Comparison of ENCODE assay signal across 37 mouse cellular contexts in the genomic region with DNA sequence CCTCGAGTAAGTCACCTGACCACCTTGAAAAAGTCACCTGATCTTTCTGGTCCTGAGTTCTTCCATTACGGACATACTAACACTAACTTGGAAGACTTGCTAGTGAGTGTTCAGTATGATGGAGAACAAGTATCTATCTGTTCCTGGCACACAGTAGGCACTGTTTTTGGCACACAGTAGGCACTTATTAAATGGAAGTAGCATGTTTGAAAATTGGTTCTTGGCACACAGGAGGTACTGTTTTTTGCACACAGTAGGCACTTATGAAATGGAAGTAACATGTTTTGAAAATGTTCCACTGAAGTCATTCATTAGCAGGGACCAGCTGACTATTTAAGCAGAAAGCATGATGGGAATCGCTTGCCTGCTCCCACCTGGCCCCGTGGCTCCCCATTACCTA. TPM values are rescaled to one million over a fixed set of nuclear protein-coding genes. Genes with fewer than 3 reads are reported as not detected.
"Had no signal": no experiment of that assay in that cellular context is flagged by ENCODE, and none has a peak within 500 bp of the region (broad histone marks: within the 10 kb centered on the region; RNA-seq: fewer than 3 reads in every experiment).

No protein-coding gene starts in this region.

- ATAC-seq: hindbrain, embryonic 16.5 days; hindbrain, postnatal 0 days; inflammation-experienced regulatory T-cells, adult 6 months; intestine, embryonic 15.5 days; intestine, embryonic 16.5 days; intestine, postnatal 0 days had no signal

- H3K4me3 ChIP-seq: heart, embryonic 10.5 days; heart, embryonic 12.5 days; heart, embryonic 13.5 days; heart, embryonic 15.5 days; hindbrain, embryonic 10.5 days; hindbrain, embryonic 12.5 days; hindbrain, embryonic 13.5 days; hindbrain, embryonic 15.5 days; intestine, embryonic 15.5 days; kidney, embryonic 15.5 days; layer of hippocampus, adult 2 months had no signal

- H3K36me3 ChIP-seq: heart, embryonic 10.5 days; heart, embryonic 12.5 days; heart, embryonic 13.5 days; heart, embryonic 15.5 days; hindbrain, embryonic 10.5 days; hindbrain, embryonic 12.5 days; hindbrain, embryonic 13.5 days; hindbrain, embryonic 15.5 days; intestine, embryonic 15.5 days; kidney, embryonic 15.5 days had no signal

- H3K27ac ChIP-seq: heart, embryonic 10.5 days; heart, embryonic 13.5 days; heart, embryonic 15.5 days; hindbrain, embryonic 10.5 days; hindbrain, embryonic 12.5 days; hindbrain, embryonic 13.5 days; hindbrain, embryonic 14.5 days; hindbrain, embryonic 15.5 days; hindbrain, postnatal 0 days; intestine, embryonic 15.5 days; kidney, embryonic 15.5 days; kidney, postnatal 0 days; layer of hippocampus, adult 2 months had no signal

- H3K9me3 ChIP-seq: heart, embryonic 10.5 days; heart, embryonic 12.5 days; heart, embryonic 13.5 days; heart, embryonic 15.5 days; hindbrain, embryonic 10.5 days; hindbrain, embryonic 12.5 days; hindbrain, embryonic 13.5 days; hindbrain, embryonic 15.5 days; intestine, embryonic 15.5 days; kidney, embryonic 15.5 days had no signal

- H3K4me1 ChIP-seq: heart, embryonic 10.5 days; heart, embryonic 13.5 days; hindbrain, embryonic 12.5 days; hindbrain, embryonic 13.5 days; hindbrain, embryonic 15.5 days; intestine, embryonic 15.5 days; kidney, embryonic 15.5 days had no signal

- DNase-seq: heart, postnatal 10 days; heart, postnatal 14 days; heart, postnatal 36 days; heart, postnatal 4 days; kidney, adult 11 months; kidney, adult 18-20 months; kidney, adult 2 months; kidney, adult 8-10 months; kidney, adult 9 months; kidney, postnatal 10 days; kidney, postnatal 14 days; kidney, postnatal 25 days; kidney, postnatal 36 days; kidney, postnatal 4 days; layer of hippocampus, adult 9-11 months; layer of hippocampus, postnatal 36 days had no signal

- H3K9ac ChIP-seq: heart, embryonic 12.5 days; heart, embryonic 13.5 days; heart, embryonic 15.5 days; hindbrain, embryonic 12.5 days; hindbrain, embryonic 13.5 days; hindbrain, embryonic 14.5 days; hindbrain, embryonic 15.5 days; intestine, embryonic 15.5 days; kidney, embryonic 15.5 days had no signal

- H3K4me2 ChIP-seq: heart, embryonic 11.5 days; heart, embryonic 12.5 days; heart, embryonic 13.5 days; heart, embryonic 15.5 days; hindbrain, embryonic 12.5 days; hindbrain, embryonic 13.5 days; hindbrain, embryonic 14.5 days; hindbrain, embryonic 15.5 days; intestine, embryonic 15.5 days; kidney, embryonic 15.5 days had no signal

RNA-seq across cellular contexts. Expression of a gene that starts 13.6 kb away (rescaled TPM):
- total RNA-seq: hematopoietic stem cell, adult 5-6 weeks had no signal
- polyA plus RNA-seq: intestine, postnatal 0 days; large intestine, adult 2 months had no signal
